Mouse (Mus musculus) bone marrow, adult 2 months (tissue): Measurements from ENCODE around the gene Tenm3.

Experiments used
- CTCF ChIP-seq: fragments of 200-500 bp; IDR thresholded peaks from 2 replicates; pipeline ENCODE4 v1.5.1; 2011; ENCODE audit warnings: low read length, control low read depth; ENCODE audit not compliant: control insufficient read depth, insufficient read depth
- POLR2A ChIP-seq: fragments of 200-500 bp; IDR thresholded peaks from 2 replicates; pipeline ENCODE4 v1.6.1; 2011; ENCODE audit warnings: low read depth, mild to moderate bottlenecking, control low read depth, low read length, borderline replicate concordance; ENCODE audit not compliant: control insufficient read depth

DNA sequence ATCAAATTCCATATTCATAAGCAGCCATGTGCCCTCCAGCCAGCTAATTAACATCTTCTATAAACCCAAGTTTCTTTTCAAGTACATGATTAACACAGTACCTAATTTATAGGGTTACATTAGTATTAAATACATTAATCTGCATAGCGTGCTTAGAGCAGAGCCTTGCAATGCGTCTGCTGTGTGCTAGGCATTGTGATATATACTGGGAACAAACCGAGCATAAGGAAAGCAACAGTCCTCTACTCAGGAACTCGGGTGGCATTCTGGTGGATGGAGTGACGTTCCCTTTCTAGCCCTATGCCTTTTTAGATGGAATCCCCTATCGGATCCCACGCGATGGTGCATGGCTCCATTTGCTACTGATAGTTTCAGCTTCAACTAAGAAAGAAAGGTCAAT lies 321.7 kb downstream of the Tenm3 start:
- TF ChIP-seq CTCF = no peak
- TF ChIP-seq POLR2A = no peak
